Mouse (Mus musculus) C2C12 (cell line): ENCODE measurements at regions not wholly inside any gene's neighbourhood (a gene's known extent, or its start where the extent isn't known, plus 50 kb on each side); places are given as distances from the start of the nearest gene placed in this dataset.

Experiments
- CEBPB ChIP-seq: IDR thresholded peaks from one replicate; pipeline ENCODE4 v1.6.1; 2011; ENCODE audit warnings: low read depth, mild to moderate bottlenecking, control low read depth, moderate library complexity
- CTCF ChIP-seq: IDR thresholded peaks from one replicate; pipeline ENCODE4 v1.5.1; 2011; ENCODE audit not compliant: control insufficient read depth, insufficient read depth, insufficient read length
- FOSL1 ChIP-seq: IDR thresholded peaks from one replicate; pipeline ENCODE4 v1.8.0; 2011; ENCODE audit warnings: mild to moderate bottlenecking, low read length; ENCODE audit not compliant: poor library complexity, insufficient read depth, severe bottlenecking
- MAX ChIP-seq: IDR thresholded peaks from one replicate; pipeline ENCODE4 v1.6.1; 2011; ENCODE audit warnings: mild to moderate bottlenecking, control low read depth
- MYOD1 ChIP-seq: IDR thresholded peaks from one replicate; pipeline ENCODE4 v1.6.1; 2011; ENCODE audit warnings: low read depth; ENCODE audit not compliant: control insufficient read depth, insufficient read length
- USF1 ChIP-seq: IDR thresholded peaks from one replicate; pipeline ENCODE4 v1.6.1; 2011; ENCODE audit warnings: low read depth, mild to moderate bottlenecking, control low read depth, moderate library complexity

DNA sequence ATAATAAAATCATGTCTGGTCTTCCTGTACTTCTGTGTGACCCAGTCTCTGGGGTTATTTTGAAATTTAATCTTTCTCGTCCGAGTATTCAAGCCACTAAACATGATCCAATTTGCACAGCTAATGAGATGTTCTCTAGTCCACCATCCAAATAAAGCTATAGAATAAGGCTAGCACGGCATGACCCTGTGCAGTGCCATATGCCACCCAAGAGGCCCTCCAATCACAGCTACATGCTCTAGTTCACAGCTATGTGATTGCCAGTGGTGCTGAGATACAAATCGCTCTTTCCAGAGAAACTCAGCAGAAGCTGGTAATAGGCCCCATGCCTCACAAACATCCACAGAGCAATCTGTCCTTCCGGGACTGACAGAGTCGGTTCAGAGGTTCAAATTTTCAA lies 426.3 kb downstream of the Ipo11 start:
- no peak for TF ChIP-seq CTCF
- TF ChIP-seq MYOD1 = no peak
- TF ChIP-seq CEBPB = no peak
- TF ChIP-seq USF1 = no peak
- TF ChIP-seq MAX = no peak
- TF ChIP-seq FOSL1 = no peak
